Mouse (Mus musculus) heart, embryonic 16.5 days (tissue): ENCODE results near the gene Upp2. TPM values are rescaled to one million over a fixed set of nuclear protein-coding genes. Genes with fewer than 3 reads are reported as not detected.

Source experiments
- ATAC-seq: fragments of 200-750 bp; cut with Nextera tagmentation; replicated peaks from 2 replicates; pipeline ENCODE4 v1.8.0; 2017; ENCODE audit warnings: moderate number of reproducible peaks; ENCODE audit not compliant: insufficient read depth, low FRiP score; ENCODE audit errors: extremely low read depth
- H3K27ac ChIP-seq: fragments of 300-500 bp; sonication (generic); 2 replicates; pipeline ENCODE4 v1.5.1; 2014; ENCODE audit warnings: mild to moderate bottlenecking, low read length, control low read depth, moderate library complexity
- H3K27me3 ChIP-seq: fragments of 300-500 bp; sonication (generic); 2 replicates; pipeline ENCODE4 v1.6.1; 2014; ENCODE audit warnings: low read length, mixed read lengths; ENCODE audit not compliant: control insufficient read depth, insufficient read depth
- H3K36me3 ChIP-seq: fragments of 300-500 bp; sonication (generic); 2 replicates; pipeline ENCODE4 v1.6.1; 2014; ENCODE audit not compliant: control insufficient read depth, insufficient read depth
- H3K4me1 ChIP-seq: fragments of 300-500 bp; sonication (generic); 2 replicates; pipeline ENCODE4 v1.6.1; 2014; ENCODE audit warnings: low read length, mixed read lengths; ENCODE audit not compliant: control insufficient read depth, insufficient read depth
- H3K4me2 ChIP-seq: fragments of 300-500 bp; sonication (generic); 2 replicates; pipeline ENCODE4 v1.6.1; 2014; ENCODE audit warnings: low read depth, mild to moderate bottlenecking, control low read depth, low read length
- H3K4me3 ChIP-seq: fragments of 300-500 bp; sonication (generic); 2 replicates; pipeline ENCODE4 v1.5.1; 2014; ENCODE audit warnings: mild to moderate bottlenecking, control low read depth, low read length
- H3K9ac ChIP-seq: fragments of 300-500 bp; sonication (generic); 2 replicates; pipeline ENCODE4 v1.6.1; 2014; ENCODE audit warnings: low read length, control low read depth
- H3K9me3 ChIP-seq: fragments of 300-500 bp; sonication (generic); replicated peaks from 2 replicates; pipeline ENCODE4 v1.6.1; 2016; ENCODE audit warnings: low read length; ENCODE audit not compliant: control insufficient read depth
- WGBS: fragments of 180-500 bp; shearing (Covaris S2); extraction: QIAGEN DNeasy Blood & Tissue Kit; methylation state at CpG from one replicate; pipeline ENCODE4 v1.1.7; 2014; 5-methylcytosine and 5-hydroxymethylcytosine counted together
- polyA plus RNA-seq: library from polyadenylated mRNA; unstranded; fragments of >200 nt; fragmentation: Nextera tagmentation; extraction: Ambion mirVana; gene quantifications from 2 replicates; pipeline ENCODE4 v1.2.1, GENCODE M21; 2015

The Upp2 gene
- polyA plus RNA-seq, 1 experiment from 2014 or later: 5.4 TPM

DNA sequence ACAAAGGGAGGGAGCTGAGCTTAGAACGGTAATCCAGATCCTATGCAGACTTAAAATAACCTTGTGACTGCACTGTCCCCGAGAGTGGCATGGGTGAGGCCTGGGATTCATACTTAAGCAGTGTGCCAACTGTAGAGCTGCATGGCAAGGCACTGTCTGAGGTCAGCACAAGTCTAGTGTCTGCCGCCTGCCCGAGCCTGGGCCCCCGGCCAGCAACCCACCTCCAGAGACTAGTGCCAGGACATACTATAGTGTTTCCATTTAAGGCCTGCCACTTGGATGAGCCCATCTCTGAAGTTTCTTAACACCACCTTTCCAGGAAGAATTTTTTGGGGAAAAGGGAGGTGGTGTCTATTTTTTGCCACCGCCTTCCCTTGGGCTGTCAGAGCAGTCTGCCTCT lies 1.8 kb upstream of the Upp2 start:
- ATAC-seq: peak; percentile 53

DNA sequence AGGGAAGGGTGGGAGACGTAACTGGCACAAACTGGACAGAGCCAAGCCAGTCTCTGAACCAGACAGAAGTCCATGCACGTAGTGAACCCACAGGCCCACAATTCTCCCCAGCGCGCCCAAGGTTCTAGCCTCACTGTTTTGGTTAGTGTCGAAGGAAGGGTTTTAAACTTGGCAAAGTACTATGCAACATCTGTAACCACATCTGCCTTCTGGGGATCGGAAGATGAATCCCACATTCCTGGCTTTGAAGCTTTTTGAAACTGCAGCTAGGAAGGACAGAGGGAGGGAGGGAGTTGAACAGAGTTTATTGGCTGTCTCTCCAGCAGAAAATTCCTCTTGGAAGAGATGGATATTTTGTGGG lies 1.1 kb upstream of the Upp2 start:
- Histone ChIP-seq H3K9me3 (no peaks in the 10 kb centered on the region), H3K4me2 (peak overlapping the region; percentile 83), H3K4me3 (peak overlapping the region; percentile 96), H3K9ac (peak overlapping the region; percentile 96), H3K27me3 (no peaks in the 10 kb centered on the region), H3K27ac (peak overlapping the region; percentile 98), H3K4me1 (peaks cover 47% of the 10 kb centered on the region), H3K36me3 (no peaks in the 10 kb centered on the region)
- 5% methylated on average over 6 of the region's 6 CpGs for WGBS
- ATAC-seq: no peak; the same call in 1 of the 2 replicates

More for the DNA sequence above, 1.8 kb upstream of the Upp2 start:
- no peaks in the 10 kb centered on the region for H3K9me3 ChIP-seq
- H3K36me3 ChIP-seq: no peaks in the 10 kb centered on the region
- peak overlapping the region; percentile 96 for H3K4me3 ChIP-seq
- WGBS: 22% methylated on average over 6 of the region's 6 CpGs
- H3K27ac ChIP-seq: peak overlapping the region; percentile 98
- H3K9ac ChIP-seq: peak overlapping the region; percentile 96
- peaks cover 45% of the 10 kb centered on the region for H3K4me1 ChIP-seq
- H3K27me3 ChIP-seq: no peaks in the 10 kb centered on the region
- H3K4me2 ChIP-seq: peak overlapping the region; percentile 83

DNA sequence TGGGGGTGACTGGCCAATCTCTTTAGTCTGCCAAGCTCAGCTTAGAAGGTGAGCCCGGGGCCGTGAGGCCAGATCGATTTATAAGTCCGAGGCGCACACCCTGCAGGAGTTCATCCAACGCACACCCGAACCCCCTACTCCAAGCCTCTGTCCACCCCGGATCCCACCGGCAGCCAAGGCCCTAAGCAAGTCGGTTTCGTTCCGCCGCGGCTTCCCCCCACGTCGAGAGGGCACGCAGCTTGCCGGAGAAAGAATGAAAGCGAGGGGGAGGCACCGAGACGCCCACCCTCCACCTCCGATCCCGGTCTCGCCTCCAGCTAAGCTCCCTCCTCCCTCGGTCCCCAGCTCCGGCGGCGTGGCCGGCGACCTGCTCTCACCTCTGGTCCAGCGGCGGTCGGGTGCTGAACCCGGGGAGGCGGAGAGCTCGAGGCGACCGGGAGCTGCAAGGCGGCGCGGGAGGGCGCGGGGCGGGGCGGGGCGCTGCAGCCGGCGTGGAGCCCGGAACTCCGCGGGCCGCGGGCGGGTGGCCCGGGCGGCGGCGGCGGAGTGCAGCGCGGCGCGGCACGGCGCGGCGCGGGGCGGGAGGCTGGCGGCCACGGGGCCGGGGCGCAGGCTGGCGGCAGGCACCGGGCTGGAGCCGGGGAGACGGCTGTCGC lies 560 bp upstream of the Upp2 start:
- H3K27me3 ChIP-seq: no peaks in the 10 kb centered on the region
- H3K27ac ChIP-seq: peak overlapping the region; percentile 98
- H3K36me3 ChIP-seq: no peaks in the 10 kb centered on the region
- ATAC-seq: peak; percentile 22
- H3K9me3 ChIP-seq: no peaks in the 10 kb centered on the region
- WGBS: under 1% methylated on average over 57 of the region's 78 CpGs
- peaks cover 47% of the 10 kb centered on the region for H3K4me1 ChIP-seq
- peak overlapping the region; percentile 96 for H3K4me3 ChIP-seq
- peak overlapping the region; percentile 96 for H3K9ac ChIP-seq
- peak overlapping the region; percentile 83 for H3K4me2 ChIP-seq

DNA sequence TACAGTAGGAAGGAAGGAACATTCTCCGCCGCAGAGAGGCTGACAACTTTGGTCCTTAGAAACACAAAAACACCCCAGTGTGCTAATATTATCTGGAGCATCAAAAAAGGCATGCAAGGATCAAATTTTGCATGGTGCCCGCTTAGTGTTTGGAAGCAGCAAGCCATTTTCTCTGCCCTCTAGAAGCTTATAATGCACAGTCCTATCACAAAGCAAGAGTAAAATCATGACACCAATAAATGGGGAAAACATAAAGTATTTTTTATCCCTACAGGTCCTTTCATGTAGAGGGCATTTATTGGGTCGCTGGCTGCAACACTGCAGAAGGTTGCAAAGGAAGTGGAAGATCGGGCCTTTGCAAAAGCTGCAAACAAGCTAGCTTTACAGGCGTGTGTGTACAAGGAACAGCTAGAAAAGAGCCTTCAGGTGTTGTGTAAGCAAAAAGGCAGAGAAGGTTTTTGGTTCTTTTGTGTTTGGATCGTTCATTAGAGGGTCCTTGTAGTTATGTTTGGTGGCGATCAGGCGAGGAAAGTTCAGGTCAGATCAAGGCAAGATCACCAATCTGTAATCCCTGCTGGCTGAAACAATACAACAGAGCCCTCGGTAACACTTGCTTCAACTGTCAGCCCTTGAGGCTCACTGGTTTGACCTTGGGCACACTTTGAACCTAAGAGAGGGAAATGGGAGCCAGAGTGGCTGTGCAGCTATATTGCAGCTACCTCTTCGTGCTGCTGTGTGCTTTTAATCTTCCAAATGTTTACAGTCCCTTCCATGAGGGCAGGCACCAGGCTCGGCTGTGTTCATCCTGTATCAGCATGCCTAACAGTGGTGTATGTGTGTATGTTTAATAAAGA lies 995 bp downstream of the Upp2 start:
- H3K27me3 ChIP-seq: no peaks in the 10 kb centered on the region
- H3K27ac ChIP-seq: peak overlapping the region; percentile 98
- ATAC-seq: no peak
- H3K36me3 ChIP-seq: no peaks in the 10 kb centered on the region
- peak overlapping the region; percentile 96 for H3K9ac ChIP-seq
- 7% methylated on average over 12 of the region's 12 CpGs for WGBS
- no peaks in the 10 kb centered on the region for H3K9me3 ChIP-seq
- peak overlapping the region; percentile 83 for H3K4me2 ChIP-seq
- H3K4me1 ChIP-seq: peaks cover 34% of the 10 kb centered on the region
- H3K4me3 ChIP-seq: peak overlapping the region; percentile 96

DNA sequence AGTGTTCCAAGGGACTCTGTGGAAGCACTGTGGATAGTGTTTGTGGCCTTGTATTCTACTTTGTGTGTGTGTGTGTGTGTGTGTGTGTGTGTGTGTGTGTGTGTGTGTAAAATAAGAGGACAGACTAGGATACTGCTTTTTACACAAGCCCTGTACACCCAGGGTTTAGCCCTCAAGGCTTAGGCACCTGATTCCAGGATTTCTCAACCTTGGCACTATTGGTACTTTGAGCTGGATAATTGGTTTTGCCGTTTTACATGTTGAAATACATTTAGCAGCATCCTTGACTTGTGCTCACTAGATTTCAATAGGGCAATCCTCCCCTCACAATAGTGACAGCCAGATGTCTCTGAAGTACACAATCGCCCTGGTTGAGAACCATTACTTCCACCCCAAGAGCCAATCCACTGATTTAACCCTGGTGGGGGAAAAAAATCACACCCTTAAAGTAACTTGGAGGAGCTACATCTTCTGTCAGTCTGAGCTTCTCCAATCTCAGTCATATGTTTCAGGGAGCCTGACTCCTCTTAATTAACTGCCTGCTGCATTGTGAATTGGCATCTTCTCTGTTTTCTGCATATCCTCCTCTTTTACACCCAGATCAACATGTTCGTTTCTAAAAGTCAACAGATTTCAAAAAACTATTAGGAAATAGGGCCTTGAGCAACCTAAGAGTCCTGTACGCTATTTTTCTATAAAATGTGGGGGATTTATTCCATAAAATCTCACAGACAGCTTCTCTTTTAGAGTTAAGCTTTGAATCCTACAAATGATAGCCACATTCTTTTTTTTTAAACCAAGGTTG lies 1.9 kb downstream of the Upp2 start:
- H3K36me3 ChIP-seq: no peaks in the 10 kb centered on the region
- WGBS: 74% methylated on average over 4 of the region's 4 CpGs
- H3K4me1 ChIP-seq: peaks cover 24% of the 10 kb centered on the region
- peak overlapping the region; percentile 83 for H3K4me2 ChIP-seq
- no peak for ATAC-seq
- no peaks in the 10 kb centered on the region for H3K27me3 ChIP-seq
- H3K9me3 ChIP-seq: no peaks in the 10 kb centered on the region
- H3K27ac ChIP-seq: peak overlapping the region; percentile 98
- H3K9ac ChIP-seq: peak overlapping the region; percentile 96; the same call in 1 of the 2 replicates
- peak overlapping the region; percentile 96 for H3K4me3 ChIP-seq

DNA sequence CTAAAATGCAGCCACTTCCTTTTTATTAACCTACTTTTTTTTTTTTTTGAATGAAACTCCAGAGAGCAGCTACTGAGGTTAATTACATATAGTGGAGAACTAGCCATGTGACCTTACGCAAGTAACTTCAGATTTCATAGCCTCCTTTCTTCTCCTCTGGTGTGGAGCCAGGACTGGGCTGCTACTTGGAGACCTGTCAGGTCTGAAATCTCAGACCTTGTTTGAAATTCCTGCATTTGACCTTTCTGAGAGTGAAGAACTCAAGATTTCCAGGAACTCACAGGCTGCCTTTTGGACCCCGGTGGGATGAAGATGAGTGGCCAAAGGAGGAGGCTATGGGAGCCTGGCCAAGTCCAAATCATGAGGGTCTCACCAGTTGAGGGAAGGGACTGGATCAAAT lies 7.1 kb downstream of the Upp2 start:
- ATAC-seq: no peak

DNA sequence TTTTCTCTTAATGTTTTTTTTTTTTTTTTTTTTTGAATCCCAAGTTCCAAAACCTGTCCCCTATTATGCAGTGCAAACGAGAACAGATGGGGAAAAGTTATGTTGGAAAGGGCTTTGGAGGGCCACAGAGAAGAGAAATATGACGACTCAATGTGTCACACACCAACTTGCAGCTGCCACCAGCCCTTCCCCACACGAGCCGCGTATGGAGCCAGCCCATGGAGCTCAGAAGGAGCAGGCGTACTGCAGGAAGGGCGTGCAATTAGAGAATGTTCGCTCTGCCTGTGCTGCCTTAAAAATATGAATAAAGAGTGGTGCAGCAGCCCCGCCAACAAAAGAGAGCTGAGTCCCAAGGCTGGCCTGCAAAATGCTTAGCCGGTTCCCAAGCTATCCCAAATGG lies 19.2 kb downstream of the Upp2 start:
- Histone ChIP-seq H3K4me2 (no peak overlapping the region), H3K9ac (no peak overlapping the region), H3K4me3 (no peak overlapping the region), H3K36me3 (no peaks in the 10 kb centered on the region), H3K4me1 (peaks cover 3% of the 10 kb centered on the region; the same call in 1 of the 2 replicates), H3K27me3 (no peaks in the 10 kb centered on the region), H3K27ac (no peak overlapping the region), H3K9me3 (no peaks in the 10 kb centered on the region)
- no peak for ATAC-seq
- 68% methylated on average over 10 of the region's 10 CpGs for WGBS

More for the DNA sequence above, 7.1 kb downstream of the Upp2 start:
- Histone ChIP-seq H3K4me2 (no peak overlapping the region), H3K4me3 (no peak overlapping the region), H3K27ac (no peak overlapping the region), H3K27me3 (no peaks in the 10 kb centered on the region), H3K36me3 (no peaks in the 10 kb centered on the region), H3K9me3 (no peaks in the 10 kb centered on the region), H3K9ac (no peak overlapping the region), H3K4me1 (peaks cover 4% of the 10 kb centered on the region; the same call in 1 of the 2 replicates)
- 81% methylated on average over 2 of the region's 2 CpGs for WGBS

DNA sequence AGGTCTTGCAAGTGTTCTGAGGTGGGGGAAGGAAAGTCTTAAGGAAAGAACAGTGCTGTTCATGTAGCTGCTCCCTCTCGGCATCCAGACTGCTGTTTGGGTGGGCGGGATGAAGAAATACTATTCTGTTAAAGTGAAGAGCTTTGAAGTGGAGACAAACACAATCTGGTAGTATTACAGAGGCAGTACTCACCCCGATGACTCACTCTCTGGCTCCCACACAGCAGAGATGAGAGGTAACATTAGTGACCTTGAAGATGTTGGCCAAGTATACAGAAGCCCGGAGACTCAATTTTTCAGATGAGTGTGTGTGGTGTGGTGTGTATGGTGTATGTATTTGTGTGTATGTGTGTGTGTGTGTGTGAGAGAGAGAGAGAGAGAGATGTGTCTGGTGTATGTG lies 22.5 kb downstream of the Upp2 start:
- Histone ChIP-seq H3K27ac (no peak overlapping the region; the same call in 1 of the 2 replicates), H3K4me2 (no peak overlapping the region), H3K4me3 (no peak overlapping the region), H3K4me1 (peaks cover 8% of the 10 kb centered on the region), H3K9me3 (no peaks in the 10 kb centered on the region), H3K27me3 (no peaks in the 10 kb centered on the region), H3K9ac (no peak overlapping the region), H3K36me3 (no peaks in the 10 kb centered on the region)
- WGBS: 33% methylated on average over 4 of the region's 4 CpGs
- ATAC-seq: peak; percentile 60
